Mouse (Mus musculus) forebrain, embryonic 10.5 days (tissue): ENCODE measurements around the gene Stk19. TPM values are rescaled to one million over a fixed set of nuclear protein-coding genes. Genes with fewer than 3 reads are reported as not detected.

ENCODE experiments used
- DNase-seq: peaks from one replicate; pipeline ENCODE4 v3.0.0-alpha.2; 2017; ENCODE audit warnings: low spot score; ENCODE audit errors: extremely low spot score
- H3K27ac ChIP-seq: fragments of 300-500 bp; sonication (generic); 2 replicates; pipeline ENCODE4 v1.5.1; 2016; ENCODE audit warnings: mild to moderate bottlenecking
- H3K27me3 ChIP-seq: fragments of 300-500 bp; sonication (generic); 2 replicates; pipeline ENCODE4 v1.6.1; 2016; ENCODE audit warnings: mild to moderate bottlenecking; ENCODE audit not compliant: poor library complexity, severe bottlenecking
- H3K36me3 ChIP-seq: fragments of 300-500 bp; sonication (generic); replicated peaks from 2 replicates; pipeline ENCODE4 v1.6.1; 2016; ENCODE audit warnings: mild to moderate bottlenecking, moderate library complexity
- H3K4me1 ChIP-seq: fragments of 300-500 bp; sonication (generic); 2 replicates; pipeline ENCODE4 v1.6.1; 2016
- H3K4me3 ChIP-seq: fragments of 300-500 bp; sonication (generic); 2 replicates; pipeline ENCODE4 v1.5.1; 2016; ENCODE audit warnings: mild to moderate bottlenecking, moderate library complexity
- H3K9me3 ChIP-seq: fragments of 300-500 bp; sonication (generic); 2 replicates; pipeline ENCODE4 v1.6.1; 2016; ENCODE audit warnings: mild to moderate bottlenecking, moderate library complexity
- WGBS: fragments of 180-500 bp; shearing (Covaris S2); methylation state at CpG from one replicate; pipeline ENCODE4 v1.1.7; 2016; 5-methylcytosine and 5-hydroxymethylcytosine counted together
- polyA plus RNA-seq: library from polyadenylated mRNA; unstranded; fragments of >200 nt; fragmentation: Nextera tagmentation; extraction: Ambion mirVana; gene quantifications from 2 replicates; pipeline ENCODE4 v1.2.1, GENCODE M21; 2016

The Stk19 gene
- 28.6 and 31.6 TPM in 2 replicates for polyA plus RNA-seq

DNA sequence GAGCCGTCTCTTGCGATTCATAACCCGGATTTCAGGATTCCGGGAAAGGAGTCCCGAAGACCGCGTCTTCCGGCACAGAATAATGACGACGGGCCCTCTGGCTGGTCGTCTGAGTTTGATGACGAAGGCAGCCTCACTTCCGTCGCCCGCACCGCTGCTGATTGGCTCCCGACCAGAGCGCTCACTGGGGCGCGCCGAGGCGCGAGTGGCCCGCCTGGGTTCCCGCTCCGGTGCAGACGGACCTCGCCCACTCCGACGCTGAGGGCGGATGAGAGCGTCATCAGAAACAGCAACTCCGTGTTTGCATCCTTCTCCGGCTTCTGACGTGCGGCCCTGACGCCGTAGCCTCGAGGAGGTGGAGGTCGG is at the start of gene Stk19, which contains the start of gene Dxo:
TSS of gene Stk19 (minus strand) at position 90 of the 366 bp plus-strand sequence.
TSS of gene Dxo (plus strand) at position 164 of the 366 bp plus-strand sequence.
- peak; percentile 98 for DNase-seq
- Histone ChIP-seq H3K27ac (peak within 1 kb of the TSS; percentile 85), H3K4me3 (peak within 1 kb of the TSS; percentile 85), H3K4me1 (peaks cover 39% of the 10 kb centered on the region), H3K9me3 (no peaks in the 10 kb centered on the region), H3K27me3 (no peaks in the 10 kb centered on the region), H3K36me3 (peaks cover 72% of the 10 kb centered on the region)
- WGBS = under 1% methylated on average over 40 of the region's 40 CpGs

DNA sequence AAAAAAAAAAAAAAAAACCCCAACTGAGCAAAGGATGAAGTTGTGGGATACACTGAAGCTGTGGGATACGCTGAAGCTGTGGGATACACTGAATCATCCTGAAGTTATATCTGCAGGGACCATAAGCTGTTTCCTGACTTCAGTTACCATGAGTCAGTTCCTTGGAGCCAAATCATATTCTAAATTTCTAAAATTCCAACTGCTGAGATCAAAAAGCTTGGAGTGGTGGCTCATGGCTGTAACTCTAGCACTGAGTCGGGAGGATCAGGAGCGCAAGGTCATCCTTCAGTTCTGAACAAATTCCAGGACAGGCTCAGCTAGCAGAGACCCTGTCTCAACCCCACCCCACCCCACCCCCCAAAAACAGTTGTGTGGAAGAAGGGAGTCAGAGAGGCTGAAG is 48.9 kb upstream of the Stk19 start:
- WGBS = 89% methylated on average over 3 of the region's 3 CpGs
- no peak overlapping the region for H3K4me3 ChIP-seq
- H3K36me3 ChIP-seq = no peaks in the 10 kb centered on the region
- peaks cover 22% of the 10 kb centered on the region for H3K27me3 ChIP-seq
- no peak for DNase-seq
- no peaks in the 10 kb centered on the region for H3K9me3 ChIP-seq
- H3K4me1 ChIP-seq = peaks cover 8% of the 10 kb centered on the region
- no peak overlapping the region for H3K27ac ChIP-seq

DNA sequence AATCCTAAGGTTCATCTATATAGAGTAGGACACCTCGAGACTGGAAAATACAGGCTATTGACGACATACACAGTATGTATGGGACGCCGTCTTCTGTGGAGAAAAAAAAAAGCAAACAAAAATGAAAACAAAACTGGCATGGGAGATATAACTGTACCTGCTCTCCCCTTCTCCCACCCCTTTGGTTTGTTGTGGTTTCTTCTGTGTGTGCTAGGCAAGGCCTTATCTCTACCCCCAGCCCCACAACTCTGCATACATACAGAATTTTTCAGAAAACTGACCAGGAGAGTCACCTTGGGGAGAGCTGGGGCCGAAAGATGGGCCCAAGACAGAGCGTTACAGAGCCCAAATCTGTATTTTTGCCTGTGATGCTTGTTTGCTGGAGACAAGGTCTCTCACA is 48.0 kb upstream of the Stk19 start:
- Histone ChIP-seq H3K4me1 (peaks cover 11% of the 10 kb centered on the region), H3K9me3 (no peaks in the 10 kb centered on the region), H3K36me3 (no peaks in the 10 kb centered on the region), H3K27me3 (peaks cover 22% of the 10 kb centered on the region), H3K27ac (no peak overlapping the region), H3K4me3 (no peak overlapping the region)
- DNase-seq = no peak
- 85% methylated on average over 6 of the region's 6 CpGs for WGBS

DNA sequence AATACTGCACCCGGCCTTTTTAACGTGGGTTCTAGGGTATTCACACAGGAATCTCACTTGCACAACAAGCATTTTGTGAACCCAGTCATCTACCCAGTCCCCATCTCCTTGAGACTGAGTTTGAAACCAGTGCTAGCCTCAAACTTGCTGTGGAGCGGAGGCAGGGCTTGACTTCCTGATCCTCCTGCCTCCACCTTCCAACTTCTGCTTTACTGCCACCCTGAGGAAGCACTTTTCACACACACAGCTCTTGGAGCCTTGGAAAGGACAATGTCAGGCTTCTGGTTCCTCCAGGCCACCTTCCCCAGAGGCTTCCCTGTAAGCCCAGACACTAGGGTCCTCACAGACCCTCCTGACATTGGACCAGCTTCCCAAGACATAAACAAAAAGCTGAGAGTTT is 46.6 kb upstream of the Stk19 start:
- Histone ChIP-seq H3K27me3 (peaks cover 22% of the 10 kb centered on the region), H3K4me1 (peaks cover 17% of the 10 kb centered on the region), H3K36me3 (no peaks in the 10 kb centered on the region), H3K9me3 (no peaks in the 10 kb centered on the region), H3K27ac (no peak overlapping the region), H3K4me3 (no peak overlapping the region)
- no peak for DNase-seq
- 78% methylated on average over 3 of the region's 3 CpGs for WGBS

DNA sequence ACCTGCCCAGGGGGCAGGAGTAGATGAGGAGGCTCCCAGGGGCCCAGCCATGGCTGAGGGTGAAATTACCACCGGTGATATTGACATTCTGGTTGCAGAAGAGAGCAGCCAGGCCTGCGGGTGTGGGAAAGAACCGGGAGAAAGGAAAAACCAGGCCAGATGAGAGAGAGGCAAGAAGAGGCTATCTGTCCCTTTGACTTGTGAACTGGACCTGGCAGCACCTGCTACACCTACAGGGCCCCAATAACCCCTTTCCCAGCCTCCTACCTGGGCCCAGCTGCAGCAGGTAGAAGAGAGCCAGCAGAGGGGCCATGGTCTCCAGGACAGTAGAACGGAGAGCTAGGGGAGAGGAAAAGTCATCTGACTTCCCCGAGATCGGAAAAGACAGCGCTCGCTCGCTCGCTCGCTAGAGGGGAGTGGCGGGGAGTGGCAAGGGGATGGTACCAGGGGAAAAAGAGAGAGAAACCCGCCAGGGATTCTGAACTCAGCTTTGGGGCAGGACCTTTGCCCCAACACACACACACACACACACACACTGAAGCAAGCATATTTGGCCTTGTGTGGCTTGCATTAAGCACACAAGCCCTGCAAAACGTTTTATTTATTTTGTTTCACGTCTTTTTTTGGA is 45.1 kb upstream of the Stk19 start, which contains the start of gene Gm20547:
TSS of gene Gm20547 (minus strand) at position 360 of the 628 bp plus-strand sequence.
- Histone ChIP-seq H3K27me3 (peaks cover 22% of the 10 kb centered on the region), H3K4me3 (peak within 1 kb of the TSS; percentile 23; the same call in 1 of the 2 replicates), H3K4me1 (peaks cover 17% of the 10 kb centered on the region), H3K27ac (no peak within 1 kb of the TSS), H3K9me3 (no peaks in the 10 kb centered on the region), H3K36me3 (no peaks in the 10 kb centered on the region)
- 7% methylated on average over 15 of the region's 15 CpGs for WGBS
- no peak for DNase-seq

- peaks cover 22% of the 10 kb centered on the region for H3K27me3 ChIP-seq
- DNase-seq = no peak
- no peak overlapping the region for H3K27ac ChIP-seq
- H3K4me1 ChIP-seq = peaks cover 17% of the 10 kb centered on the region
- H3K9me3 ChIP-seq = no peaks in the 10 kb centered on the region
- no peak overlapping the region for H3K4me3 ChIP-seq
- H3K36me3 ChIP-seq = no peaks in the 10 kb centered on the region
Measured at GRCm38 (mm10) chr17:34881166-34881565, 44.4 kb upstream of the Stk19 start.

- 71% methylated on average over 11 of the region's 11 CpGs for WGBS
- no peak within 1 kb of the TSS; the same call in 1 of the 2 replicates for H3K27ac ChIP-seq
- H3K36me3 ChIP-seq = no peaks in the 10 kb centered on the region
- no peak within 1 kb of the TSS for H3K4me3 ChIP-seq
- no peak for DNase-seq
- H3K27me3 ChIP-seq = peaks cover 22% of the 10 kb centered on the region
- H3K9me3 ChIP-seq = no peaks in the 10 kb centered on the region
- H3K4me1 ChIP-seq = peaks cover 17% of the 10 kb centered on the region
Measured at GRCm38 (mm10) chr17:34879336-34879879, 42.7 kb upstream of the Stk19 start, which contains the start of gene Zbtb12. TSS of gene Zbtb12 (plus strand) at chr17:34879483.

DNA sequence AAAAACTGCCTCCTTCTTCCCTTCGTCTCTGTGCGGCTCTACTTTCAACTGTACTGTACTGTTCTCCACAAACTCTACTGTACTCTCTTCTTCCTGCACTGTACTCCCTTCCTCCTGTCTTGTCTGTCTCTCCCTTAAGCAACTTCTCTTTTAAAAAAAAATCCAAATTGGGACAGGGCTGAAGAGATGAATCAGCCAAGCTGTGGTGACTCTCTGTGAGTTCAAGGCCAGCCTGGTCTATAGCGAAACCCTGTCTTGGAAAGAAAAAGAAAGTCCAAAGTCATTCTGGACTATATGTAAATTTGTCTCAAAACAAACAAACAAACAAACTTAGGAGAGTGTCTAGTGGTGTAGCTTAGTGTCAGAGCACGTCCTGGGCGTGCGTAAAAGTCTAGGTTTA is 37.6 kb upstream of the Stk19 start:
- no peaks in the 10 kb centered on the region for H3K9me3 ChIP-seq
- WGBS = 95% methylated on average over 6 of the region's 6 CpGs
- no peak overlapping the region for H3K4me3 ChIP-seq
- H3K4me1 ChIP-seq = peaks cover 2% of the 10 kb centered on the region
- no peaks in the 10 kb centered on the region for H3K36me3 ChIP-seq
- DNase-seq = no peak
- H3K27me3 ChIP-seq = no peaks in the 10 kb centered on the region
- H3K27ac ChIP-seq = no peak overlapping the region

DNA sequence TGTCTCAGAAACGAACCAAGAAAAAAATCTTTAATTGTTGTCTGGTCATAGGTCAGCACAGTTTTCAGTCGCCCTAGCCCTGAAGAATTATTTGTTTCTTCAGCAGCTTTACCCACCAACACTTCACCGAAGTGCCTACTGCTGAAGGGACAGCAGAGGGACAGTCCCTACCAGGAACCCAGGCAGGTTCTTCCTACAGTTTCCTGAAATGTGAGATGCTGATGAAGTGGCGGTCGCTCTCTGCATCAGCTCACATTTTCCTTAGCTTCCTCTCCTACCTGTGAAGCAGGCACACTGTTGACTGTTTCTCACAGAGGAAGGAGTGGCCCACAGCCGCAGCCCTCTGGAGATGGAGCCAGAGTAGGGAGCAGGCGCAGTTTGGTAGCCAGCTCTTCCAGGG is 29.2 kb upstream of the Stk19 start:
- H3K4me1 ChIP-seq = peaks cover 3% of the 10 kb centered on the region; the same call in 1 of the 2 replicates
- no peak overlapping the region for H3K4me3 ChIP-seq
- H3K27me3 ChIP-seq = no peaks in the 10 kb centered on the region
- WGBS = 72% methylated on average over 7 of the region's 7 CpGs
- no peak overlapping the region for H3K27ac ChIP-seq
- H3K9me3 ChIP-seq = no peaks in the 10 kb centered on the region
- no peaks in the 10 kb centered on the region for H3K36me3 ChIP-seq
- no peak for DNase-seq

DNA sequence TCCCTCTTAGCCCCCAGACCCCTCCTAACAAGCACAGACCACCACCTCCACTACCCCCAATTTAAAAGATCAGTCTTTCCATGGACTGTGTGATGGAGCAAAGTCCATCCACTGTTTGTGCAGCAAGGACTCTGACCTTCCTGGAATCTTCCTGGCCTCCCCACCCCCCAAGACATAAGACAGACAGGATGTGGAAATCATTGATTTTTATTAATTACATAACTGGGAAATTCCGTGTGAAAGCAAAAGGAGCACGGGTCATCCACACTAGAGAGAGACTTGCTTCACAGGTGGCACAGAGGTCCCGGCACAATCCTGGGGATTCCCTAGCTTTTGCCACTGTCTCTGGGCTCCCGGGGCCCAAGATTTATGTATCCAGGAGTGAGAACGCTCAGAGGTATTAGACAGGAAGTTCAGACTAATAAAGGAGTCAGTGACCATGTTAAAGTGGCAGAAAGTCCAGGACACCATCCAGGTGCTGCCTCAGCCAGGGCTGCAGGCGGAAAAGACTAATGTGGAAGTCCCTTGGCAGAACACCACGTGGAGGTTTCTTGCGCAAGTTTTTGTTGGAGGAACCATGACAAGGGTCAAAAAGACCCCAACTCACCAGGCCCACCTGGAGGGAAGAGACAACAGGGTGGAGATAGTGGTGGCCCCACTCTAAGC is 25.8 kb upstream of the Stk19 start, which contains the start of gene Cfb:
TSS of gene Cfb (minus strand) at position 103 of the 666 bp plus-strand sequence.
- DNase-seq = no peak
- no peaks in the 10 kb centered on the region for H3K9me3 ChIP-seq
- no peak within 1 kb of the TSS for H3K27ac ChIP-seq
- no peak within 1 kb of the TSS for H3K4me3 ChIP-seq
- H3K27me3 ChIP-seq = no peaks in the 10 kb centered on the region
- peaks cover 6% of the 10 kb centered on the region for H3K36me3 ChIP-seq
- 74% methylated on average over 8 of the region's 8 CpGs for WGBS
- H3K4me1 ChIP-seq = peaks cover 3% of the 10 kb centered on the region; the same call in 1 of the 2 replicates

GRCm38 (mm10) chr17:34861704-34862415 is 25.1 kb upstream of the Stk19 start:
- WGBS = 75% methylated on average over 13 of the region's 13 CpGs
- Histone ChIP-seq H3K36me3 (peaks cover 13% of the 10 kb centered on the region), H3K4me1 (peaks cover 3% of the 10 kb centered on the region; the same call in 1 of the 2 replicates), H3K4me3 (no peak overlapping the region), H3K9me3 (no peaks in the 10 kb centered on the region), H3K27ac (no peak overlapping the region), H3K27me3 (no peaks in the 10 kb centered on the region)
- no peak for DNase-seq

DNA sequence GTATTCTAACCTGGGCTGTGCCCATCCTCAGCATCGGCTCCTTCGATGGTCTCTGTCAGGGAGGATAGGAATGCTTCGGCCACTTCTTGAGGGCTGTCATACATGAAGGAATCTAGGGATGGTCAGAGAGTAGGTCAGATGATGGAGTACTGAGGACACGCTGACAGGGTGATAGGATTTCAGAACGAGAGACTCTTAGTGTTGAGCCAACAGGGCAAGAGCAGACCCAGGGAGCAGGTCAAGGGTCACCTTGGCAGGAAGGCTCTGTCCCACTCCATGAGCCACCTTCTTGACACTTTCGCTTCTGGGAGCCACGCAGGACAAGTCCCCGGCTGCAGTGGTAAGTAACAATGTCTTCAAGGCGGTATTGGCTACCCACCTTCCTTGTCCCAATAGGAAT is 23.8 kb upstream of the Stk19 start:
- WGBS = 87% methylated on average over 9 of the region's 9 CpGs
- Histone ChIP-seq H3K9me3 (no peaks in the 10 kb centered on the region), H3K36me3 (peaks cover 27% of the 10 kb centered on the region), H3K27ac (no peak overlapping the region), H3K4me1 (peaks cover 3% of the 10 kb centered on the region; the same call in 1 of the 2 replicates), H3K27me3 (no peaks in the 10 kb centered on the region), H3K4me3 (no peak overlapping the region)
- no peak for DNase-seq
